Mouse (Mus musculus): ENCODE measurements around the gene Afap1l2. TPM values are rescaled to one million over a fixed set of nuclear protein-coding genes. Genes with fewer than 3 reads are reported as not detected.

Gene Afap1l2
- polyA plus RNA-seq, 1 experiment, result 0.90 TPM

GRCm38 (mm10) chr19:56950818-56951217, 57.2 kb downstream of the Afap1l2 start:
- H3K27me3 ChIP-seq (ENCODE audit: control insufficient read depth, insufficient read depth, insufficient read length), result no peaks in the 10 kb centered on the region
- TF ChIP-seq CEBPB (IDR thresholded peaks at IDR 0.05; ENCODE audit: low read depth) (no peak), CTCF (IDR thresholded peaks at IDR 0.05; ENCODE audit: control insufficient read depth, insufficient read depth, insufficient read length) (no peak), MYOD1 (IDR thresholded peaks at IDR 0.05; ENCODE audit: control insufficient read depth, insufficient read length, low read depth) (no peak), FOSL1 (IDR thresholded peaks at IDR 0.05; ENCODE audit: insufficient read depth, low read length, poor library complexity, severe bottlenecking) (no peak), MYOG (IDR thresholded peaks at IDR 0.05; ENCODE audit: control insufficient read depth, extremely low read depth, insufficient read length) (no peak)
- H3ac ChIP-seq (ENCODE audit: control insufficient read depth, insufficient read length, low read depth), result no peak overlapping the region

GRCm38 (mm10) chr19:56949868-56950267, 58.2 kb downstream of the Afap1l2 start:
- Histone ChIP-seq H3K36me3 (ENCODE audit: control insufficient read depth, insufficient read depth) (no peaks in the 10 kb centered on the region), H3K27me3 (ENCODE audit: control insufficient read depth, insufficient read depth, insufficient read length) (no peaks in the 10 kb centered on the region), H3K79me3 (ENCODE audit: low read depth) (no peaks in the 10 kb centered on the region), H3K4me3 (ENCODE audit: insufficient read depth, poor library complexity, severe bottlenecking) (no peak overlapping the region), H3K79me2 (ENCODE audit: control insufficient read depth, insufficient read depth) (no peaks in the 10 kb centered on the region), H3ac (ENCODE audit: control insufficient read depth, insufficient read length, low read depth) (no peak overlapping the region)
- TF ChIP-seq MAX (IDR thresholded peaks at IDR 0.05) (no peak), MYOD1 (IDR thresholded peaks at IDR 0.05; ENCODE audit: control insufficient read depth, insufficient read length, low read depth) (no peak), FOSL1 (IDR thresholded peaks at IDR 0.05; ENCODE audit: insufficient read depth, low read length, poor library complexity, severe bottlenecking) (no peak), CEBPB (IDR thresholded peaks at IDR 0.05; ENCODE audit: low read depth) (no peak), CTCF (IDR thresholded peaks at IDR 0.05; ENCODE audit: control insufficient read depth, insufficient read depth, insufficient read length) (no peak), MYOG (IDR thresholded peaks at IDR 0.05; ENCODE audit: control insufficient read depth, extremely low read depth, insufficient read length) (no peak), USF1 (IDR thresholded peaks at IDR 0.05; ENCODE audit: low read depth) (no peak)

More at GRCm38 (mm10) chr19:56950818-56951217, 57.2 kb downstream of the Afap1l2 start:
- no peaks in the 10 kb centered on the region for H3K79me2 ChIP-seq (ENCODE audit: control insufficient read depth, insufficient read depth)
- H3K4me3 ChIP-seq (ENCODE audit: insufficient read depth, poor library complexity, severe bottlenecking), result no peak overlapping the region
- H3K36me3 ChIP-seq (ENCODE audit: control insufficient read depth, insufficient read depth), result no peaks in the 10 kb centered on the region
- no peaks in the 10 kb centered on the region for H3K79me3 ChIP-seq (ENCODE audit: low read depth)

- Histone ChIP-seq H3ac (ENCODE audit: control insufficient read depth, insufficient read length, low read depth) (no peak overlapping the region), H3K4me3 (ENCODE audit: insufficient read depth, poor library complexity, severe bottlenecking) (no peak overlapping the region), H3K27me3 (ENCODE audit: control insufficient read depth, insufficient read depth, insufficient read length) (no peaks in the 10 kb centered on the region), H3K36me3 (ENCODE audit: control insufficient read depth, insufficient read depth) (no peaks in the 10 kb centered on the region), H3K79me3 (ENCODE audit: low read depth) (no peaks in the 10 kb centered on the region), H3K79me2 (ENCODE audit: control insufficient read depth, insufficient read depth) (no peaks in the 10 kb centered on the region)
- TF ChIP-seq MYOG (IDR thresholded peaks at IDR 0.05; ENCODE audit: control insufficient read depth, extremely low read depth, insufficient read length) (no peak), CEBPB (IDR thresholded peaks at IDR 0.05; ENCODE audit: low read depth) (no peak), FOSL1 (IDR thresholded peaks at IDR 0.05; ENCODE audit: insufficient read depth, low read length, poor library complexity, severe bottlenecking) (no peak), MYOD1 (IDR thresholded peaks at IDR 0.05; ENCODE audit: control insufficient read depth, insufficient read length, low read depth) (no peak), CTCF (IDR thresholded peaks at IDR 0.05; ENCODE audit: control insufficient read depth, insufficient read depth, insufficient read length) (no peak), USF1 (IDR thresholded peaks at IDR 0.05; ENCODE audit: low read depth) (no peak), MAX (IDR thresholded peaks at IDR 0.05) (no peak)
Measured at GRCm38 (mm10) chr19:56947971-56948610, 59.9 kb downstream of the Afap1l2 start.

- H3K79me3 ChIP-seq (ENCODE audit: low read depth), result no peaks in the 10 kb centered on the region
- no peak for TF ChIP-seq MYOG (IDR thresholded peaks at IDR 0.05; ENCODE audit: control insufficient read depth, extremely low read depth, insufficient read length)
- TF ChIP-seq MYOD1 (IDR thresholded peaks at IDR 0.05; ENCODE audit: control insufficient read depth, insufficient read length, low read depth), result no peak
- TF ChIP-seq MAX (IDR thresholded peaks at IDR 0.05), result no peak
- TF ChIP-seq USF1 (IDR thresholded peaks at IDR 0.05; ENCODE audit: low read depth), result no peak
- no peak for TF ChIP-seq CEBPB (IDR thresholded peaks at IDR 0.05; ENCODE audit: low read depth)
- TF ChIP-seq FOSL1 (IDR thresholded peaks at IDR 0.05; ENCODE audit: insufficient read depth, low read length, poor library complexity, severe bottlenecking), result no peak
- no peak for TF ChIP-seq CTCF (IDR thresholded peaks at IDR 0.05; ENCODE audit: control insufficient read depth, insufficient read depth, insufficient read length)
- H3K79me2 ChIP-seq (ENCODE audit: control insufficient read depth, insufficient read depth), result no peaks in the 10 kb centered on the region
- no peak overlapping the region for H3ac ChIP-seq (ENCODE audit: control insufficient read depth, insufficient read length, low read depth)
- H3K36me3 ChIP-seq (ENCODE audit: control insufficient read depth, insufficient read depth), result no peaks in the 10 kb centered on the region
- no peaks in the 10 kb centered on the region for H3K27me3 ChIP-seq (ENCODE audit: control insufficient read depth, insufficient read depth, insufficient read length)
- H3K4me3 ChIP-seq (ENCODE audit: insufficient read depth, poor library complexity, severe bottlenecking), result no peak overlapping the region
Measured at GRCm38 (mm10) chr19:56946727-56947126, 61.3 kb downstream of the Afap1l2 start.

- no peaks in the 10 kb centered on the region for H3K27me3 ChIP-seq (ENCODE audit: control insufficient read depth, insufficient read depth, insufficient read length)
- no peaks in the 10 kb centered on the region for H3K79me2 ChIP-seq (ENCODE audit: control insufficient read depth, insufficient read depth)
- no peak overlapping the region for H3ac ChIP-seq (ENCODE audit: control insufficient read depth, insufficient read length, low read depth)
- TF ChIP-seq MYOG (IDR thresholded peaks at IDR 0.05; ENCODE audit: control insufficient read depth, extremely low read depth, insufficient read length) (no peak), MYOD1 (IDR thresholded peaks at IDR 0.05; ENCODE audit: control insufficient read depth, insufficient read length, low read depth) (no peak), USF1 (IDR thresholded peaks at IDR 0.05; ENCODE audit: low read depth) (no peak), CTCF (IDR thresholded peaks at IDR 0.05; ENCODE audit: control insufficient read depth, insufficient read depth, insufficient read length) (no peak), FOSL1 (IDR thresholded peaks at IDR 0.05; ENCODE audit: insufficient read depth, low read length, poor library complexity, severe bottlenecking) (no peak), CEBPB (IDR thresholded peaks at IDR 0.05; ENCODE audit: low read depth) (no peak), MAX (IDR thresholded peaks at IDR 0.05) (no peak)
- H3K36me3 ChIP-seq (ENCODE audit: control insufficient read depth, insufficient read depth), result no peaks in the 10 kb centered on the region
- no peaks in the 10 kb centered on the region for H3K79me3 ChIP-seq (ENCODE audit: low read depth)
- H3K4me3 ChIP-seq (ENCODE audit: insufficient read depth, poor library complexity, severe bottlenecking), result no peak overlapping the region
Measured at GRCm38 (mm10) chr19:56946277-56946676, 61.8 kb downstream of the Afap1l2 start.
